Mouse (Mus musculus): ENCODE results near the gene Etfrf1. TPM values are rescaled to one million over a fixed set of nuclear protein-coding genes. Genes with fewer than 3 reads are reported as not detected.
A peak's percentile ranks its signal among the peaks of the same experiment; 100 is the strongest.

The Etfrf1 gene
- polyA plus RNA-seq, 1 experiment from 2014 or later, result 53.9 TPM

DNA sequence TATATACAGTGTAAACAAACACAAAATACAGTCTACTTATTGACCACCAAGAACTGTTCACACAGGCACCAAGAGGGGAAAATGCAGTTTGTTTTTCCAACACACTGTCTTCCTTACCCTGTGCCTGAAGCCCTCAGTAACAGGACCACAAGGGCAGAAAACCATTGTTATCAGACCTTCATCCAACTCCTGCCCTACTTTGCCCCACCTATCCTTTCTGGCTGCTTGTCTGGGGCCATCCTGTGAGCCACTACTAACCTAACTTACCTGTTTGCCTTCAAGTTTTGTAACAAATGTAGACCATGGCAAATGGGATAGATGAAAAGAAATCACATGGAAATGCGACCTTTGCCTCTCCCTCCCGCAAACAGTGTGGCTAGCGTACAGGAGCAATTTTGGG, 37.0 kb downstream of the Etfrf1 start:
- Histone ChIP-seq H3K9me3 (ENCODE audit: control insufficient read depth, low read length) (no peaks in the 10 kb centered on the region), H3K4me2 (ENCODE audit: low read depth, low read length) (peak overlapping the region; percentile 4; the same call in 1 of the 2 replicates), H3K36me3 (ENCODE audit: control insufficient read depth, insufficient read depth, low read length) (no peaks in the 10 kb centered on the region), H3K27ac (ENCODE audit: low read length) (no peak overlapping the region), H3K9ac (ENCODE audit: low read depth, low read length) (no peak overlapping the region), H3K4me1 (ENCODE audit: control insufficient read depth, insufficient read depth, low read length) (peaks cover 8% of the 10 kb centered on the region), H3K4me3 (ENCODE audit: low read length) (no peak overlapping the region), H3K27me3 (replicated peaks; ENCODE audit: control insufficient read depth, insufficient read depth, low read length) (no peaks in the 10 kb centered on the region)
- ATAC-seq, result no peak
- WGBS, result 72% methylated on average over 3 of the region's 3 CpGs

DNA sequence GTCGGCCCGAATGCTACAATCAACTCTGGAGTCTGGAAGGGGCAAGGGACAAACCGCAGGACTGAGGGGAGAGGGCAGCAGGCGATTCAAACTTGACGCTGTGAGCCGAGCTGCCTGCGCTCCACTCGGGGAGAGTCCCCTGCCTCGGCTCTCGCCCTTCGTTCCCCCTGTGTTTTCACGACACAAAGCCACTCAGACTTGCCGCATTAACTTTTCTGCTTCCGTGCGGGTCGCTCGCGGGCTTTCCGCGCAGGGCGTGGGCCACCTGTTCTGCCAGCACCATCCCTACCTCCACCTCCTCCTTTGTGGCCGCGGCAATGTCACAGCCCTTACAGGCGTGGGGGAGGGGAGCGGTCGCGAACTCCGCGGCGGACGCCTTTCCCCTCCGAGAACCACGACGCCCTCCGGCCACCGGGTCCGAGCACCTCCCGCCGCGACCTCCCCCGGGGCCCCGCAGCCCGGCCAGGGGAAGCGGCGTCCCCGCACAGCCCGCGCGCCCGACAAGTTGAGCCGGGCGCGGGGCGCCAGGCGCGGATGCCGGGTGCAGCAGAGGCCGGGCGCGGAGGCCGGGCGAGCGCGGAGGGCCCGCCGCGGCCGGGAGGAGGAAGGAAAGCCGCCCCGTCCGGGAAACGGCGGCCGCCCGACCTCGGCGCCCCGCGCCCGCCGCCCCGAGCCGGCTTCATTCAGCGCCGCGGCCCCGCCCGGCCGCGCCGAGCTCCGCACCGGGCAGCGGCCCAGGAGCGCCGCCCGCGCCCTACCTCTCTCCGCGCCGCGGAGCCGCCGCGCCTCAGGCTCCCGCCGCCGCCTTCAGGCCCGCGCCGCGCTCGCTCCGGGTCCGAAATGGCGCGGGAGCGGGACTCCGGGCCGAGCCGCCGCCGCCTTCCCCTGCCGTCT, 38.6 kb downstream of the Etfrf1 start:
- Histone ChIP-seq H3K4me3 (ENCODE audit: low read length) (peak overlapping the region; percentile 82), H3K27me3 (replicated peaks; ENCODE audit: control insufficient read depth, insufficient read depth, low read length) (no peaks in the 10 kb centered on the region), H3K9me3 (ENCODE audit: control insufficient read depth, low read length) (no peaks in the 10 kb centered on the region), H3K4me1 (ENCODE audit: control insufficient read depth, insufficient read depth, low read length) (peaks cover 8% of the 10 kb centered on the region), H3K27ac (ENCODE audit: low read length) (peak overlapping the region; percentile 83), H3K4me2 (ENCODE audit: low read depth, low read length) (peak overlapping the region; percentile 64), H3K36me3 (ENCODE audit: control insufficient read depth, insufficient read depth, low read length) (no peaks in the 10 kb centered on the region), H3K9ac (ENCODE audit: low read depth, low read length) (peak overlapping the region; percentile 91)
- WGBS, result under 1% methylated on average over 82 of the region's 124 CpGs
- peak; percentile 76 for ATAC-seq

DNA sequence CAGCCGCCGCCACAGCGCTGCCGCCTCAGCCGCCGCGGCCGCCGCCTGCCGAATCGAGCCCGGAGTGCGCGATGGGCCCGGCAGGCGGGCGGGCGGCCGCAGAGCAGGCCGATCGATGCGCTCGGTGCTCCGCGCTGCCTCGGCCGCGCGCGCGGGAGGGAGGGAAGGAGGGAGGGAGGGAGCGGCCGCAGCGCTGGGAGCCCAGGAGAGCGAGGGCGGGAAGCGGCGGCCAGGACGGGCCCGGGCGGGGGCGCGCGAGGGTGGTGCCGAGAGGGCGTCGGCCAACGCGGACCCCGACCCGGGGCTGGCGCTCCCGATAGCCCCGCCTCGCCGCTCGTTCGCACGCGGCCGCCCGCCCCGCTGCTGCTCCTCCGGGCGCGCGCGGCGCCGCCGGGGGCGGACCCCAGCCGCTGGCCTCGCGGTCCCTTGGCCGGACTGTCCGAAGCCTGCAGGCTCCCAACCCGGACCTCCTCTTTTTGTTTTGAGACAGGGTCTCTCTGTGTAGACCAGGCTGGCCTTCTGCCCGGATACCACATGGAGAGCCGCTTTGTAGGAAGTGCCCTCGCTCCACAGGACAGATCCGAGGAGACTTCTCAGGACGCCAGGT, 39.4 kb downstream of the Etfrf1 start, which contains the start of gene Kras:
Gene Kras (minus strand): TSS at position 55 of the 607 bp plus-strand sequence.
- Histone ChIP-seq H3K4me2 (ENCODE audit: low read depth, low read length) (peak within 1 kb of the TSS; percentile 79), H3K4me3 (ENCODE audit: low read length) (peak within 1 kb of the TSS; percentile 82), H3K36me3 (ENCODE audit: control insufficient read depth, insufficient read depth, low read length) (no peaks in the 10 kb centered on the region), H3K27ac (ENCODE audit: low read length) (peak within 1 kb of the TSS; percentile 83), H3K9me3 (ENCODE audit: control insufficient read depth, low read length) (no peaks in the 10 kb centered on the region), H3K27me3 (replicated peaks; ENCODE audit: control insufficient read depth, insufficient read depth, low read length) (no peaks in the 10 kb centered on the region), H3K4me1 (ENCODE audit: control insufficient read depth, insufficient read depth, low read length) (peaks cover 8% of the 10 kb centered on the region), H3K9ac (ENCODE audit: low read depth, low read length) (peak within 1 kb of the TSS; percentile 91)
- peak; percentile 97 for ATAC-seq
- WGBS, result under 1% methylated on average over 56 of the region's 83 CpGs

DNA sequence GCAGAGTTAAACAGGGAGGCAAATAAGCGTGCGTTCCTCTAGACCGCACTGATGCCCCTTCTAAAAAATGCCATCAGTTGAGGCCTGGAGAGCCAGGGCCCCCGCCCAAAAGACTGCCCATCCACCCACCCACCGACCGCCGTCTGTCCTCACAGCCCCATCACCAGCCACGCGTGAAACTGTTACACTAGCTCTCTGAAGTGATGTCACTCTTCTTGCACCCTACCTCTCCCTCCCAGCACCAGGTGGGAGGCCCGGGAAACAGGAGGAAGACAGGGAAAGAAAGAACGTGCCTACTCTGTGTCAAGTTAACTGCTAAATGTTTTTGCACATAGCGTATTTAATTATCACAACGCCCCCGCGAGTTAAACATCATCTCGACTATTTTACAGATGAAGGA, 39.9 kb downstream of the Etfrf1 start:
- Histone ChIP-seq H3K4me2 (ENCODE audit: low read depth, low read length) (peak overlapping the region; percentile 79), H3K9me3 (ENCODE audit: control insufficient read depth, low read length) (no peaks in the 10 kb centered on the region), H3K4me1 (ENCODE audit: control insufficient read depth, insufficient read depth, low read length) (peaks cover 8% of the 10 kb centered on the region), H3K27ac (ENCODE audit: low read length) (peak overlapping the region; percentile 71; the same call in 1 of the 2 replicates), H3K9ac (ENCODE audit: low read depth, low read length) (peak overlapping the region; percentile 91), H3K4me3 (ENCODE audit: low read length) (peak overlapping the region; percentile 82), H3K27me3 (replicated peaks; ENCODE audit: control insufficient read depth, insufficient read depth, low read length) (no peaks in the 10 kb centered on the region), H3K36me3 (ENCODE audit: control insufficient read depth, insufficient read depth, low read length) (no peaks in the 10 kb centered on the region)
- 14% methylated on average over 16 of the region's 16 CpGs for WGBS
- peak; percentile 10; the same call in 1 of the 2 replicates for ATAC-seq

DNA sequence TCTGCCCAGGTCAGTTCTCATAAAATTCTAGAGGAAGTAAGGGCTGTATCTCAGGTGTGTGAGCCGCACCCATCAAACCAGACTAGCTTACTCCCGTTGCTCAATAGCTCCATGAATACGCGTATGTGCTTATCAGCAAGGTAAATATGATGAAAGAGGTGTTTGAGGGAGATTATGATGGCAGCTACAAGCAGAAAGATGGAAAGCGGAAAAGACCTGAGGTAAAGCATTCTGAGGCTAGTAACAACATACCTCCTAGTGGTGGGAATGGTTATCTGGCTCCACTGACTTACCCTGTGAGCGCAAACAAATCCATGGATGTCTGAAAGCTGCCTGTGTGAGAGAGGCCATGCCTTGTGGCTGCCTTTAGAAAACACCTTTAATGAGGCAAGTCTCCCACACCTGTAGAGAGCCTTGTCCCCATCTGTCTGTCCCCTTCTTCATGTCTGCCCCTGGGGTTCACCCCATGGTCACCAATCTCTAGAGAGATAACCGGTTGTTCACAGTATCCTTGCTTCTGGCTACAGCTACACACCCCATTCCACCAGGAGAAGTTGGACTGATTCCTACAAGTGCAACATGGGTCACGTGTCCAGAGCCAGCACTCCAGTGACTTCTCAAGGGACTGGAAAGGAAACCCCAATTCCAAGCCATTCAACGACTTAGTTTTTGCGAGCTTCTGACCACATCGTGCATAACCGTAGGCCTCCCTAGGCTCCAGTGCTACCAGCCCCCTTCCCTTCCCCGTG, 45.2 kb downstream of the Etfrf1 start:
- Histone ChIP-seq H3K9ac (ENCODE audit: low read depth, low read length) (no peak overlapping the region), H3K4me1 (ENCODE audit: control insufficient read depth, insufficient read depth, low read length) (peaks cover 5% of the 10 kb centered on the region), H3K27me3 (replicated peaks; ENCODE audit: control insufficient read depth, insufficient read depth, low read length) (no peaks in the 10 kb centered on the region), H3K4me3 (ENCODE audit: low read length) (no peak overlapping the region), H3K27ac (ENCODE audit: low read length) (peak overlapping the region; percentile 67), H3K4me2 (ENCODE audit: low read depth, low read length) (no peak overlapping the region), H3K36me3 (ENCODE audit: control insufficient read depth, insufficient read depth, low read length) (no peaks in the 10 kb centered on the region), H3K9me3 (ENCODE audit: control insufficient read depth, low read length) (no peaks in the 10 kb centered on the region)
- peak; percentile 96 for ATAC-seq
- 57% methylated on average over 13 of the region's 13 CpGs for WGBS

DNA sequence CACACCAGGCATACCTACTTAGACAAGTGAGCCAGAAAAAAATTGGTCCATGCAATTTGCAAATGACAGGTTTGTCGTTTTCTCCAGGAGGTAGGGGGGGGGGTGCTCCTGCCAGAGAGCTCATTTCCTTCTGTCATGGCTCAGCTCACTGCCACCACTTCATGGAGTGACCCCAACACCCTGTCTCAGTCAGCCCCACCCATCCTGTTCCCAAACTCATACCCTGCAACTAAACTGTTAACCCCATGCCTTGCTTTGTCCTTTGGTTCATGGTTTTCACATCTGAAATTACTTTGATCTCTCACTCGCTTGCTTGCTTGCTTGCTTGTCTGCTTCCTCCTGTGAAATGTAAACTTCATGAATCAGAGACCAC, 45.8 kb downstream of the Etfrf1 start:
- no peak overlapping the region for H3K4me2 ChIP-seq (ENCODE audit: low read depth, low read length)
- H3K9me3 ChIP-seq (ENCODE audit: control insufficient read depth, low read length), result no peaks in the 10 kb centered on the region
- 38% methylated on average over 2 of the region's 2 CpGs for WGBS
- no peaks in the 10 kb centered on the region for H3K36me3 ChIP-seq (ENCODE audit: control insufficient read depth, insufficient read depth, low read length)
- H3K4me3 ChIP-seq (ENCODE audit: low read length), result no peak overlapping the region
- H3K27ac ChIP-seq (ENCODE audit: low read length), result peak overlapping the region; percentile 67
- no peak overlapping the region for H3K9ac ChIP-seq (ENCODE audit: low read depth, low read length)
- ATAC-seq, result peak; percentile 15
- no peaks in the 10 kb centered on the region for H3K27me3 ChIP-seq (replicated peaks; ENCODE audit: control insufficient read depth, insufficient read depth, low read length)
- H3K4me1 ChIP-seq (ENCODE audit: control insufficient read depth, insufficient read depth, low read length), result peaks cover 5% of the 10 kb centered on the region

DNA sequence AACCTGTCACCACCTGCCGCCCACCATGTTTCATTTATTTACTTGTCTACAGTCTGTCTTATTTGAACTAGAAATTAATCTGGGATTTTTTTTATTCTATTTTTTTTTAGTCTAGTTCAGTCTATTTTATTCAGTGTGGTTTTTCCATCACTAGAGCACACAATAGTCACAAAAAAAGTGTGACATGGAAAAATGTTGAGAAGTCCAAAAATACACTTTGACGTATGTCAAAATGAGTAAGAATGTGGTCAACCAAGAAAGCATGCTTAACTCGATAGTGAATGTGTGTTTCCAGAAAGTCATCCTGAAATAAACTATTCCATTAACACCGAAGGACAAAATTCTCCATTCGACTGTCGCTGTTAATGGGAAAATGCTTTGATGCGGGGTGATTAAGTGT, 51.4 kb downstream of the Etfrf1 start:
- ATAC-seq, result no peak
- H3K27me3 ChIP-seq (replicated peaks; ENCODE audit: control insufficient read depth, insufficient read depth, low read length), result no peaks in the 10 kb centered on the region
- no peak overlapping the region for H3K9ac ChIP-seq (ENCODE audit: low read depth, low read length)
- 85% methylated on average over 7 of the region's 7 CpGs for WGBS
- no peaks in the 10 kb centered on the region for H3K36me3 ChIP-seq (ENCODE audit: control insufficient read depth, insufficient read depth, low read length)
- no peak overlapping the region for H3K27ac ChIP-seq (ENCODE audit: low read length)
- H3K4me3 ChIP-seq (ENCODE audit: low read length), result no peak overlapping the region
- no peaks in the 10 kb centered on the region for H3K4me1 ChIP-seq (ENCODE audit: control insufficient read depth, insufficient read depth, low read length)
- no peaks in the 10 kb centered on the region for H3K9me3 ChIP-seq (ENCODE audit: control insufficient read depth, low read length)
- no peak overlapping the region for H3K4me2 ChIP-seq (ENCODE audit: low read depth, low read length)
